Mouse (Mus musculus) liver, embryonic 14.5 days (tissue): Measurements from ENCODE around the gene Car3.

ENCODE experiments used
- CTCF ChIP-seq: IDR thresholded peaks from 2 replicates; pipeline ENCODE4 v1.5.1; 2016; ENCODE audit warnings: antibody characterized with exemption, low read depth, control low read depth
- EP300 ChIP-seq: IDR thresholded peaks from 2 replicates; pipeline ENCODE4 v1.6.1; 2016; ENCODE audit warnings: antibody characterized with exemption, low read depth

GRCm38 (mm10) chr3:14889716-14890409 lies 26.6 kb downstream of the Car3 start:
- TF ChIP-seq CTCF: no peak
- TF ChIP-seq EP300: peak; percentile 63
